Mouse (Mus musculus) T-helper 2 cell (primary cell): ENCODE results near the gene Stx4a.
"Not testable (repeated sequence)": the region's sequence is repeated elsewhere in the genome, so short reads cannot be mapped to it uniquely, and the experiment has no call there.

ENCODE experiments used
- in situ Hi-C: fragments of 300-600 bp; cut with MboI, MseI; formaldehyde crosslinking; loops from one replicate; pipeline ENCODE4 v1.15.1; 2025; ENCODE audit warnings: high pct_unique_total_duplicates

The Stx4a gene

DNA sequence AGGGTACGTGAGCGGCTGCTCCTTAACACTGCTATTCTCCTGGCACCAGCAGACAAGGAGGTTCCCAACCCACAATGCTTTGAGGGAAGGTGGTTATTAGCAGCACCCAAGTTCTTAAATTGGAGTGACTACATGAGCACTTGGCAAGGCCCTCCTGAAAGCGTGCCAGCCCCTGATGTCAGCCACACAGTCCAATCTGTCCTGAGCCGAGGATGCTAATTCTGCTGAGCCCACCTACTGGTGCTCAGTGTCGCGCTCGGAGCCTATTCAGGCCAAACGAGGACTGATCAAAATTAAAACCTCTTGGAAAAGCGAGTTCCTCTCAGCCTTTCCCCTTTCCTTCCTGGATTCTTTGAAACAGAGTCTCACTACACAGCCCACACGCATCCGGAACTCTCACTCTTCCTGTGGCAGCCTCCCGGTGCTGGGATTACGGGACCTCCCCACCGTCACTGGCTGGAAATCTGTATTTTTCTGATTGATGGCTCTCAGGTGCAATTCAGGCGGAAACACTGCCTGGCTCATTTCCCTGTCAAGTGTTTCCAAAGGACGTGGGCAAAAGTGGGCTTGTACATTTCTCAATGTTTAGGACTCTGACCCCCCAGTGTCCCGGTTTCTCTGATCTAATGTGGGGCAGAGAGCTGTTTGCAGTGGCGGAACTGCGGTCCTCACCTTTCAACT lies 9.7 kb upstream of the Stx4a start:
- in situ Hi-C loops, result no loop called here

GRCm38 (mm10) chr7:127815116-127815665 lies 8.9 kb upstream of the Stx4a start:
- in situ Hi-C loops, result no loop called here

DNA sequence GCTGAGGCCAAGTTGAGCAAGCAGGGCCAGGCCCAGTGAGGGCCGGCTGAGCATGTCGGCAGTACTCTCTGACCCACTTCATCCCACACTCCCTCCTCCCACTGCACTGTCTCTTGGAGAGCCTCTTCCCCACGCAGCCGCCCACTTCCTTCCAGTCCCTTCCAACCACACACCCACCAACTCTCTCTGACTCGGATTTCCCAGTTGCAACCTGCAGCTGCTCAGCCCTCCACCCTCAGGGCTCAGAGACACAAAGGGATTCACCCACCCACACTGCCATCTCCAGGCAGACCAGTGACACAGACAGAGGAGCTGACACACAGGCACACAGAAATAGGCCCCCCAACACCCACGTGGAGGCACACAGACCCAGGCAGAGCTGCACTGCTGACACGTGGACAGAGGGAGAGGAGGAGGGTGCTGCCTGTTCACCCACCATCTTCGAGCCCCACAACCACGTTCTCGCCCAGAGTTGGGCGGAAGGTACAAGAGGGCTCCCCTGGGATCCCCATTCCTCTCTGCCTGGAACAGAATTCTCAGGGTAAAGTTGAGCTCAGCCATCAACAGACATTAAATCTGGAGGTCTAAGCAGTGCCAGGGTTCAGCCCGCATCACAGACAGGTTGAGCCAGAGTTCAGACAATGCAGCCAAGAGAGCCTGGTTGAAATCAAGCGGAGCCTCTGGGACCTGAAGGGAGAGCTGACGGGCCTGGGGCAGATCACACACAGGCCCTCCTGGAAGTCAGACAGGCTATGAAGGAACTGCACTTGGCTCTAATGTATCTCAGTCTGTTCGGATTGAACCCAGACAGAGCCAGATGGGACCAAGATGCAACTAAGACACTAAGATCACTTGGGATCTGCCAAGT lies 7.9 kb upstream of the Stx4a start:
- in situ Hi-C loops, result no loop called here

- in situ Hi-C loops, result no loop called here
Observed at GRCm38 (mm10) chr7:127817053-127817452, 7.0 kb upstream of the Stx4a start.

DNA sequence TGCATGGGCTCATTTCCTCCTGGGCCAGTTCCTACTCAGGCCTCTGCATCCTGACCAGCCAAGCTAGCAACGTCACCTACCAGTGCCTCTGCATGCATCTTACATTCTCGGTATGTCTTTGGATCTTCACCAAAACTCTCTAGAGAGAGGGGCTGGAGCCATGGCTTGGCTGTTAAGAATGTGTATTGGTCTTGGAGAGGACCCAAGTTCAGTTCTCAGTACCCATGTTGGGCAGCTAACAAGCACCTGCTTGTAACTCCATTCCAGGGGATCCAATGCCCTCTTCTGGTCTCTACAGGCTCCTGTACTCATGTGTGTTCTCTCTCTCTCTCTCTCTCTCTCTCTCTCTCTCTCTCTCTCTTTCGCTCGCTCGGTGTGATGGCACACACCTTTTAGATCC lies 6.3 kb upstream of the Stx4a start:
- in situ Hi-C loops, result no loop called here

DNA sequence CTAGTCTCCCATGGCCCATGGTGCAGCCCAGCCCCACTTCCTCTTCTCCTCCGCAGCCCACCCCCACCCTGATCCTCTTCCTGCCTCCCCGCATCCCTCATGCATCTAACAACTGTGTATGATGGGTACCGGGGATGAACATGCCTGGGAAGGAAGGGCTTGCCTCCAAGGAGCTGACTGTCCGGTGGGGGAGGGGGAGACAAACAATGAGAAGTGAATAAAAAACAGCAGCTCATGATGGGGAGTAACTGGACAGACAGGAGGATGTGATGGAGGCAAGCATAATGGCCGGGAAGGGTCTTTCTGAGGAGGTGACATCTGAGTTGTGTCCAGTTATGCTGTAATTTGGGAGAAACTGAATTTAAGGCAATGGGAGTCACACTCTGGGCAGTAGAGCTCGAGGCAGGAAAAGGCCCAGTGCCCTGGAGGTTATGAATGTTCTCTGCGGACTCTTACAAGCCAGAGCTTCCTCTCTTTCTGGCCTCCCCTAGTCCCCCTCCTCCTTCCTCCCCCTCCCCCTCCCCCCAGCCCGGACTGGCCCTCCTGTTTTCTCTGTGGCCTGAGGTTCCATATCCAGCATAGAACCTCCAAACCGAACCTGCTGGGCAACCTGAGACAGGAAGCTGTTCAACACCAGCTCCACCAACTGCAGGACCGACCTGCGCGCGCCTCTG lies 3.1 kb upstream of the Stx4a start:
- in situ Hi-C loops, result no loop called here

DNA sequence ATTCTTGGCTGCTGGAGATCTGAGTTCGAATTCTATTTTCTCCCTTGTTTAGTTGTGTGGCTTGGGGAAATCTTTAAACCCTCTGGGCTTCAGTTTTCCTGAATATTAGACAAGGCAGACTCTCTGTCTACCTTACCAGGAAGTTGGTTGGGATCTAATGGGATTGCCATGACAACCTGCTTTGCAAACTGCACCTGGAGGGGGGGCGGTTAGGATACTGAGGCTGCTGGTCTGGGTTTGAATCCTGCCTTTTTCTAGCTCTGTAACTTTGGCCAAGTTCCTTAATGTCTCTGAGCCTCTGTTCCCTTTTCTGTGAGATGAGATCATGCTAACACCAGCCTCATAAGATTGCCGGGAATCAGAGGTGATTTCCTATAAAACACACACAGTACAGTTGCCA lies 1.6 kb upstream of the Stx4a start:
- in situ Hi-C loops, result no loop called here

DNA sequence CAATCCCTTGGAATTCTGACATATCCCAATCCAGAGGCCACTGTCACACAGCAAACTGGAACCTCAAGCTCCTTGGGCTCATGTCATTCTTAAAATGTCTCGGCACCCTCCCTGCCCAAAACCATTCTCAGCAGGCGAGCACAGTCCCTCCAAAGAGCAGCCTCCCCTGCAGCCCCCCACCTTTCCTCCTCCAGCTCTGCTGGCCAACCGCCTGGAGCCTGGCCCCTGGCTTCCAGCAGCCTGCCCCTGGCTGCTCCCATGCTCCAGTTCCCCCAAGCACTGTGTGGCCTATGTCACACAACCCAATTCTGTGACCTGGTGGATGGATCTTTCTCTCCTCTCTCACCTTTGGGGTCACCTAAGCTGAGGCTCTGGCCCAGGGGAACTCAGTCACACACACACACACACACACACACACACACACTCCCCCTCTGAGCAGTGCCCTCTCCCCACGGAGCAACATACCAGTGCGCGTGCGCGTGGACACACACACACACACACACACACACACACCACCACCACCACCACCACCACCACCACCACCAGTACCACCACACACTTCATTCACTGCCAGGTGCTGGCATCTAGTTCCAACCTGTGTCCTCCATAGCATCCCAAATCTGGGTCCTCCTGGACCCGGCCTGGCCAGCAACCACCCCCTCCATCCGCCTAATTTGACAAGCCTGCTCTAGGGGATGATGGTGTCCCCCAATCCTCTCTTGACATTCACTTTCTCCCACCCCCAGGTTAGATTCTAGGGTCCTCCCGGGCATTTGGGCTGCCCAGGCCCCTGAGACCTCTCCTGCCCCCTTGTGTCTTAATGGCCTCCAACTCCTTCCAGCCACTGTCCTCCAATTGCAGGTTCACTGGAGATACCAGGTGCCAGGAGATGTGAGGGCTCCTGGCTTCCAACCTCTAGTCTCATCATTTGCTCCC lies 590 bp upstream of the Stx4a start:
- in situ Hi-C loops, result no loop called here

- in situ Hi-C loops, result no loop called here
Observed at GRCm38 (mm10) chr7:127835550-127835949, 11.5 kb downstream of the Stx4a start.

DNA sequence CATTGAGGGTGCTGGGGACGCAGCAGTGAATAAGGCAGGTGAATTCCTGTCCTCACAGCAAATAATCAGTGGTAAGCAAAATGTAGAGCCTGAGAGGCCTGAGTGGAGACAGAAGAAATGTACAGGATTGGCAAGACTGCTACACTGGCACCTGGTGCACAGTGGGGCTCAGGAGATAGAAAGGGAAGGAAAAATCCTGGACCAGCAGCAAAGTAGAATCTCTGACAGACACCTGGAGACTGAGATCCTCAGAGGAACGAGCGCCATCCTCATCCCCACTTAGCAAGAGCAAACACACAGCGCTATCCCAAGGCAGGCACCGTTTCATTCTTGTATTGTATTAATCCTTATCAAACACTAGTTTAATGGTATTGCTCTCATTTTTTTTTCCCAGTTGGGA lies 13.4 kb downstream of the Stx4a start:
- in situ Hi-C loops, result no loop called here

- in situ Hi-C loops, result not testable (repeated sequence)
Observed at GRCm38 (mm10) chr7:127837878-127838277, 13.8 kb downstream of the Stx4a start.

DNA sequence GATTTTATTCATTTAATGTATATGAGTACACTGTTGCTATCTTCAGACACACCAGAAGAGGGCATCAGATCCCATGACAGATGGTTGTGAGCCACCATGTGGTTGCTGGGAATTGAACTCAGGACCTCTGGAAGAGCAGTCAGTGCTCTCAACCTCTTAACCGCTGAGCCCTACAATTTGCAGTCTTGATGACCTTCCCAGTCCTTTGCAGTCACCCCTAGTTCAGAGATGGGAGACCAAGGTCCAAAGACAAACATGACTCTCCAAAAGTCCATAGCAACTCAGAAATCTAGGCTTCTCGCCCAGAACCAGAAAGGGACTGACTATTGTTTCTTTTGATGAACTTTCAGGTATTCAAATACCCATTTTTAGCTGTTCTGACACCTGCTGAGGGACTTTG lies 15.9 kb downstream of the Stx4a start:
- in situ Hi-C loops, result loop anchor here (10.0 kb wide), 1 partner anchor 945 kb away; no protein-coding TSS in a partner anchor

GRCm38 (mm10) chr7:127840886-127841285 lies 16.8 kb downstream of the Stx4a start:
- in situ Hi-C loops, result loop anchor here (10.0 kb wide), 1 partner anchor 946 kb away; no protein-coding TSS in a partner anchor

DNA sequence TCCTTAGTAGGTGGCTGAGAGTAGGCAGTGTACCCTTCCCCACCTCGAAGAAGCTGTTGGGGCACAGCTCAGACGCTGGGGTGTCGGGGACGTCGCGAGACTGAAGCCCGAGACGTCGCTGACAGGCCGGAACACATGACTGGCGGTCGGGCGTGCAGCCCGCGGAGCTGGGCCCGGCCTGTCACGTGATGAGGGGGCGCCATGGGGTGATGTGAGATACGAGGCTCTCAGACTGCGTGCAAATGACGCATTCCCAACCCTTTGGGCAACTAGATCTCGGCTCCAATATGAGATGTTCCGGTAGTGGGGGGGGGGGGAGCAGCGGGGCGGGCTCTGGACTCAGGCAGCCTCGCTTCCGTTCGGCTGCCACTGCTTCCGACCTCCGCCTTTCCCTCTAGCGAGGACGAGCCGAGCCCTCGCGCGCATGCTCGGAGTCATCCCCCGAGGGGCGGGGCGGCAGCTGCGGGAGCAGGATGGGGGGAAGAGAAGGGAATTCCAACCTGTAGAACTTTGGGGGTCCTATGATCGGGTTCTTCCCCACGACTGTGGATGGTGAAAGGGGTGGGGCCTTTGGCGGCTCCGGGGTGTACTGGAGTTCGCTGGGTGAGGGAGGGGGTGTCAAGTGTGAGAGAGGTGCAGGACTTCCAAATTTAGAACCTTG lies 17.4 kb downstream of the Stx4a start:
- in situ Hi-C loops, result loop anchor here (10.0 kb wide), 1 partner anchor 947 kb away; no protein-coding TSS in a partner anchor

DNA sequence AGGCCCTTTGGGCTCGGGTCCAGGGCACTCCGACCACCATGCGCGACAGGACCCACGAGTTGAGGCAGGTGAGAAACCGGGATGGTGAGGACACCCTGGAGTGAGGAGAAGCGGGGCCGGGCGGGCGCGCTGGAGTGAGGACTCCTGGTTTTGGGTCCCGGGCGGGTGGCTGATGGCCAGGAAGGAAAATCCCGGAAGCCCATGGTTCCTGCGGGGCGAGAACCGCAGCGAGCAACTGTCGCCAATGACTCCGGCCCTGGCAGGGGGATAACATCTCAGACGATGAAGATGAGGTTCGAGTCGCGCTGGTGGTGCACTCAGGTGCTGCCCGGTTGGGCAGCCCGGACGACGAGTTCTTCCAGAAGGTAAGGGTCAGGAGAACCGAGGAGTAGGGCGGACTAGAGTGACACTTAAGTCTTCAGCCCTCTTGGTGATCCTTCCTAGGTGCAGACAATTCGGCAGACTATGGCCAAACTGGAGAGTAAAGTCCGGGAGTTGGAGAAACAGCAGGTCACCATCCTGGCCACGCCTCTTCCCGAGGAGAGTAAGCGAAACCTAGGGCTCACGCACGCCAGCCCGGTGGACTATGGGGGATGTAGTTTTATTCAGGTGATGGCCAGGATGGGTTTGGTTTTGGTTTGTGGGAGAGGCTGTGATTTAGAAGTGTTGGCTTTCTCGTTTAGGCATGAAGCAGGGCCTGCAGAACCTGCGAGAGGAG lies 18.1 kb downstream of the Stx4a start:
- in situ Hi-C loops, result loop anchor here (10.0 kb wide), 1 partner anchor 947 kb away; no protein-coding TSS in a partner anchor

- in situ Hi-C loops, result loop anchor here (10.0 kb wide), 1 partner anchor 955 kb away; no protein-coding TSS in a partner anchor
Observed at GRCm38 (mm10) chr7:127849973-127850875, 26.1 kb downstream of the Stx4a start.

GRCm38 (mm10) chr7:127850906-127851305 lies 26.8 kb downstream of the Stx4a start:
- in situ Hi-C loops, result no loop called here

- in situ Hi-C loops, result no loop called here
Observed at GRCm38 (mm10) chr7:127858258-127858657, 34.2 kb downstream of the Stx4a start.
